Mouse (Mus musculus): ENCODE data around the gene Pip5k1b.

Pip5k1b gene

DNA sequence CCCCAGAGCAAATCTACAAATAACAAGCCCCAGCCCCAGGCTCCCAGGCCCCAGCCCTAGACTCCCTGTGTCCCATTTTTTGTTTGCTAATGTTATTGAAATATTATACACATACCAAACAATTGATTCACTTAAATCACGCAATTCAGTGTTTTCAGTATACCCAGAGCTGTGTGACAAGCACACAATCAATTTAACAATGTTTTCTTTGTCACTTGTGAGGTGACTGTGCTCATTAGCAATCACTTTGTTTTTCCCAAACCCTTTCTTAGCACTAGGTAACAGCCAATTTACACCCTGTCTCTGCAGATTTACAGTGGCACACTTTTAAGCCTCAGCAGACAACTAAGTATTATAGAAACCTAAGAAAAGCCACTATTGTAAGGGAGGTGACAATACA, 228.7 kb downstream of the Pip5k1b start:
- in situ Hi-C loops (cut with MboI; ENCODE audit: low pct_unique_long_range_greater_than_20kb in 1 of 2, low sequenced_read_pairs in 2 of 2, unreplicated experiment in 1 of 2): no loop called here

DNA sequence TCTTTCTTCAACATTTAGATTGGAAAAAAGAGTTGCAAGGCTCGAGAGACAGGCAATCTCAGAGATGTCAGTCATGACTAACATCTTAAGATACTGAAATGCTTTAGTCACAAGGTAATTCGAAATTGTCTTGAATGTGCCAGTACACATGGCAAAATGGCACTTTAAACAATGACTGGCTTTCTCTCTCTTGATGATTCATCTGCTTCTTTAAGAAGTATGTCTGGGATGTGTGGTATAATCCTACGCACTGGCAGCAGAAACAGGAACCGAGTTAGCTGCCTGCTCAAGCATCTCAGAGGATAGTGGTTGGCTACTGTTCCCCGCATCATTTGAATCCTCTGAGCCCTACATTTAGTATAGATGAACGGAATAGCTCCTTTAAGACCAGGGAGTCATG, 230.0 kb downstream of the Pip5k1b start:
- in situ Hi-C loops (cut with MboI; ENCODE audit: low pct_unique_long_range_greater_than_20kb in 1 of 2, low sequenced_read_pairs in 2 of 2, unreplicated experiment in 1 of 2): no loop called here

- in situ Hi-C loops (cut with MboI; ENCODE audit: low pct_unique_long_range_greater_than_20kb in 1 of 2, low sequenced_read_pairs in 2 of 2, unreplicated experiment in 1 of 2): loop anchor here in 1 of 2 experiments (25.0 kb wide), 1 partner anchor 538 kb away; the partner anchor contains the start of gene Pgm5
Observed at GRCm38 (mm10) chr19:24323841-24324613, 231.6 kb downstream of the Pip5k1b start.

- in situ Hi-C loops (cut with MboI; ENCODE audit: low pct_unique_long_range_greater_than_20kb in 1 of 2, low sequenced_read_pairs in 2 of 2, unreplicated experiment in 1 of 2): loop anchor here in 1 of 2 experiments (25.0 kb wide), 1 partner anchor 540 kb away; the partner anchor contains the start of gene Pgm5
Observed at GRCm38 (mm10) chr19:24321900-24322311, 233.8 kb downstream of the Pip5k1b start.

DNA sequence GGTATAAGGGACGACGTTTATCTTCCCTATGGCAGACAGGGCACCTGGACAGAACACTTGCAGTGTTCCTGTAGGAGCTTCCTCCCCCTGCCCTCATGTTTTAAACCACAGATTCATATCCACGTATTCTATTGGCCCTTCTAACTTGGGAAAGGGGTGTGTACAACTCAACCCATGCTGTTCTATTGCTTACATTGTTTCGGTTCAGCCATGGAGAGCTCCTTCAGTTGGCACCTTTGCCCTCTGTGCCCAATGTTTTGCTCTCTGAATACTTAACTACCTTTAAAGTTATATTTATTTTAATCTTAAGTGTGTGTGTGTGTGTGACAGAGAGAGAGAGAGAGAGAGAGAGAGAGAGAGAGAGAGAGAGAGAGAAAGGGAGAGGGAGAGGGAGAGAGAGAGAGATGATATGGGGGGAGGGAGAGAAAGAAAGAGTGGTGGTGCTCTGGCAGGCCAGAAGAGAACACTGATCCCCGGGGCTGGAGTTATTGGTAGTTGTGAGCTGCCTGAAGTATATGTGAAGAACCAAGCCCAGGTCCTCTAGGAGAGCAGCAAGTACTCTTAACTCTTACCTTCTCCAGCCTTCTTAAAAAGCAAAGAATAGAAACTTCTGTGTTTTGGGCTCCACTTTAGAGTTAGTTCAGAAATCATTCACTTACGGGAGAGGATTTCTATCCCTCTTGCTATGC, 234.3 kb downstream of the Pip5k1b start:
- in situ Hi-C loops (cut with MboI; ENCODE audit: low pct_unique_long_range_greater_than_20kb in 1 of 2, low sequenced_read_pairs in 2 of 2, unreplicated experiment in 1 of 2): loop anchor here in 1 of 2 experiments (25.0 kb wide), 1 partner anchor 541 kb away; the partner anchor contains the start of gene Pgm5

DNA sequence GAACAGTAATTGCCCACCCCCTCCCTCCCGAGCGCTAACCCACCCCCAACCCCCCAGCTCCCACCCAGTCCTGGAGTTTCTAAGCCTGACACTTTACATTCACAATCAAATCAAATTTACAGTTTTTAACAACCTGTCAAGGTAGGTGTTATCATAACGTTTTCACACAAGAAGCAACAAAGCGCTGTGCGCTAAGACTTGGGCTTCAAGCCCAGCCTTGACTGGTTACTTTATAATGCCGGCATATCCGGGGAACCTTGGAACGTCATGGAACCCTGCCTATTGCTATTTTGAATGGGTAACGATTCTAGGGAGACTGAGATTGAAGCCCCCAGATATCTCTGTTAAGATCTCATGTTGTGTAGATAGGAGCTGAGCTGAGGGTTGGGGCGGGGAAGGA, 237.5 kb downstream of the Pip5k1b start:
- in situ Hi-C loops (cut with MboI; ENCODE audit: low pct_unique_long_range_greater_than_20kb in 1 of 2, low sequenced_read_pairs in 2 of 2, unreplicated experiment in 1 of 2): loop anchor here in 1 of 2 experiments (25.0 kb wide), 1 partner anchor 544 kb away; the partner anchor contains the start of gene Pgm5

- in situ Hi-C loops (cut with MboI; ENCODE audit: low pct_unique_long_range_greater_than_20kb in 1 of 2, low sequenced_read_pairs in 2 of 2, unreplicated experiment in 1 of 2): loop anchor here in 1 of 2 experiments (25.0 kb wide), 1 partner anchor 545 kb away; the partner anchor contains the start of gene Pgm5
Observed at GRCm38 (mm10) chr19:24317731-24318130, 237.9 kb downstream of the Pip5k1b start.

- in situ Hi-C loops (cut with MboI; ENCODE audit: low pct_unique_long_range_greater_than_20kb in 1 of 2, low sequenced_read_pairs in 2 of 2, unreplicated experiment in 1 of 2): loop anchor here in 1 of 2 experiments (25.0 kb wide), 1 partner anchor 545 kb away; the partner anchor contains the start of gene Pgm5
Observed at GRCm38 (mm10) chr19:24317038-24317591, 238.6 kb downstream of the Pip5k1b start.

DNA sequence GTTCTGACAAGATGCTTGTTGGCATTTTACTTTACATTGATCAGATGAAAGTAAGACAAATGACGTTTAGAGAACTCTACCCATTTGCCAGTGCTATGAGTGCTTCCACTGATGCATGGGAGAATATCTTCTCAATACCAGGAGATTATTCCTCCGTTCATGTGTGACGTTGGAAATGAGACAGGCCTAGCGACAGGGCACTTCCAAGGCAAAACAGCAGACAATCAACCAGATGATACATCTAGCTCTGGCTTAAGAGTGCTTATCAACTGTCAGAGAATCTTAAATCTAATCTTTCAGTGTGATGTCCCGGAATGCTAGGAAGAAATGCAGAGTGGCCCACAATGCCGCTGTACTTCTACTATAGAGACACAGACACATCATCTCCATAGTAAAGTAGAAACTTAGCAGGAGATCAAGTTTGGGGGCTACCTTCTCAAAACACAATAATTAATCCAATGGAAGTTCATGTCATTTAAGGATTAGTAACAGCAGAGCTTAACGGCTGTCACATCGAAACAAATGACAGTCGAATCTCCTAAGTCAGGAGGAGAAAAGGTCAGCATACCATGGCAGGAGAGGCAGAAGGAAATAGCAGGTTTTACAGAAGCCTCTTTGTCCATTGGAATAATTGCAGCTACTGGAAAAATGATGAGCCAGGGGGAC, 239.5 kb downstream of the Pip5k1b start:
- in situ Hi-C loops (cut with MboI; ENCODE audit: low pct_unique_long_range_greater_than_20kb in 1 of 2, low sequenced_read_pairs in 2 of 2, unreplicated experiment in 1 of 2): loop anchor here in 1 of 2 experiments (25.0 kb wide), 1 partner anchor 546 kb away; the partner anchor contains the start of gene Pgm5

DNA sequence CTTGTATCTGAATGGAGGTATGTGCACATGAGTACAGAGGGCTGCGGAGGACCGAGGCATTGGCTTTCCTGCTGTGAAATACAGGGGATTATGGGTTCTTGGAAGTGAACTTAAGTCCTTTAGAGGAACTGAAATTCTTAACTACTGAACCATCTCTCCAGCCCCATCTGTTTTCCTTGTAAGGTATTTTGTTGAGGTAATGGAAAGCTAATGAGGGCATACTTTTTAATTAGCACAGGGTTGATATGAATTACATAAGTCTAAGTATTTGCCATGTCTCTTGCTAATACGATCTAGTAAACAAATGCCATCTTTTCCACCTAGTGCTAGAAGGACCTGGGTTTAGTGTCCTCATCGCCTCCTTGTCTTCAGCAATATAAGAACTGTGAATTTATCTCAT, 240.4 kb downstream of the Pip5k1b start:
- in situ Hi-C loops (cut with MboI; ENCODE audit: low pct_unique_long_range_greater_than_20kb in 1 of 2, low sequenced_read_pairs in 2 of 2, unreplicated experiment in 1 of 2): loop anchor here in 1 of 2 experiments (25.0 kb wide), 1 partner anchor 547 kb away; the partner anchor contains the start of gene Pgm5

DNA sequence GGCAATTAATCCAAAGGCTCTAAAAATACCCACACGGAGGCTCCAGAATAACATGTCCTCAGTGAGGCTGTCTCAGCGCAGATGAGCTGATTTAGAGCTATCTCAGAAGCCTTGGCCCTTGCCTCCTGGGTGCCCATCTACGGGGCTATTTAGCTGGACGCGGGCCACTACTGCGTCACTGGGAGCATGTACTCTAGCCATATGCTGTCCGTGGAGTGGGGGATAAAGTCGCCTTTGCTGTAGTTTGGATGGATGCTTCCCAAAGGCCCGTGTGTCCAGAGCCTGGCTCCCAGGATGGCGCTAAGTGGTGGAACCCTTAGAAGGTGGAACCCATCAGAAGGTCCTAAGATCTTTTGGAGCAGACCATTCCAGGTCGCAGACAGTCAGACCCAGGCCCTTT, 241.0 kb downstream of the Pip5k1b start:
- in situ Hi-C loops (cut with MboI; ENCODE audit: low pct_unique_long_range_greater_than_20kb in 1 of 2, low sequenced_read_pairs in 2 of 2, unreplicated experiment in 1 of 2): loop anchor here in 1 of 2 experiments (25.0 kb wide), 1 partner anchor 548 kb away; the partner anchor contains the start of gene Pgm5

DNA sequence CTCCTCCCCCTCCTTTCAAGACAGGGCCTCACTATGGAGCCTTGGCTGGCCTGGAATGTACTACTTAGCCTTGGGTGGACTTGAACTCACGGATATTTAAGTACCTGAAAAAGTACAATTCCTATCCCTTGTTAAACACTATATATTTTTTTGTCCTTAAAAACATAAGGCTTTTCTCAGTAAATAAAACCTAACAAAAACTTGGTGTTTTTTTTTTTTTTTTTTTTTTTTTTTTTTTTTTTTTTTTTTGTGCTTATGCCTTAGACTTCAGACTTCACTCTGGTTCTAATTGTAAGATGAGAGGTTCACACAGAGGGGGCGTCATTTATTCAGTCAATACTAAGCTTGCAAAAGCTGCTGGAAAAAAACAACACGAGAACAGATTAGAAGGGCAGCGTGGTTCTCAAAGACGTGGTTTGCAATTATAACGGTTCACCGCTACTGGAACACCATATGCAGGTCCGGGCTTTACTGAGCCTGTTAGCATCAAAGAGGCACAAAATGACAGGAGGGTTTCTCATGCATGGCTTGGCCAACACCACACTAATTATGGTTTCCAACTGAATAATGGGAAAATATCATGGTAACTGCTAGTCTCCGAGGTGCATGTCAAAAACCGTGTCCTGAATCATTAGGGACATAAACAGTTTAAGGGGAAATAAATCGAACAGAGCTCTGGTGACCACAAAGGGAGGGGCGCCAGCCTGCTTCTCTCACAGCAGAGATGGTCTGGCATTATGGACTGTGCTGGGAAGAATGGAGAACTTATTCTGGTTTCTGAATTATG, 242.9 kb downstream of the Pip5k1b start:
- in situ Hi-C loops (cut with MboI; ENCODE audit: low pct_unique_long_range_greater_than_20kb in 1 of 2, low sequenced_read_pairs in 2 of 2, unreplicated experiment in 1 of 2): loop anchor here in 1 of 2 experiments (25.0 kb wide), 1 partner anchor 550 kb away; the partner anchor contains the start of gene Pgm5

DNA sequence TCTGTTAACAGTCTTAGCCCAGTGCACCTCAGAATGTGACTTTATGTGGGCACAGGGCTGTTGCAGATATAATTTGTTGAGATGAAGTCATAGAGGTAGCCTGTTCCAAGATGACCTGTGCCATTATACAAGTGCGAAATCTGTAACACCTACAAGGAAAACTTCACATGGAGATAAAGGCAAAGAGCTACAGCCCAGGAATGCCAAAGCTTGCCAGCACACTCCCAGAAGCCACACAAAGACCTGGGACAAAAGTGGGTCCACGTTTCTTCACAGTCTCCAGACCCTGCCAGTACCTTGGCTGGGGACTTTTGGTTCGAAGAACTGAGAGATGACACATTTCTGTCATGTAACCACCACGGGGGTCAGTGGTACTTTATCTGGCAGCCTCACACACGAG, 243.6 kb downstream of the Pip5k1b start:
- in situ Hi-C loops (cut with MboI; ENCODE audit: low pct_unique_long_range_greater_than_20kb in 1 of 2, low sequenced_read_pairs in 2 of 2, unreplicated experiment in 1 of 2): loop anchor here in 1 of 2 experiments (25.0 kb wide), 1 partner anchor 550 kb away; the partner anchor contains the start of gene Pgm5

DNA sequence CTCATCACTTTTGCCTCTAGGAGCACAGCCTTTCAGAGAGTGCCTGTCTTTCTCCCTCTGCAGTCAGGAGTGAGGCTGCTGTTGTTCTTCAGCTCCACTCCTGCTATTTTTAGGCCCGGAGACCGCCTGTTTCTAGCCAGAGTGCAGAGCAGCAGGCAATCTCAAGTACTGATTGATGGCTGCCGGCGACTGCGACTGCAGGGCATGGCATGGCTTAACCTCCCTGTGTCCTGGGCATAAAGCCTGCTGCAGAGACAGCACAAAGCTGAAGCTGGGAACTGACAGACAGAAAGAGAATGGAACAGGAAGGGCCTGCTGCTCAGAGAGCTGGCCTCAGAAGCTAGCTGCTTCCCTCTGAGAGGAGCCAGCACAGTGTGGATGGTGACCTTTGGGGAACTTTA, 247.4 kb downstream of the Pip5k1b start:
- in situ Hi-C loops (cut with MboI; ENCODE audit: low pct_unique_long_range_greater_than_20kb in 1 of 2, low sequenced_read_pairs in 2 of 2, unreplicated experiment in 1 of 2): loop anchor here in 1 of 2 experiments (25.0 kb wide), 1 partner anchor 554 kb away; the partner anchor contains the start of gene Pgm5

GRCm38 (mm10) chr19:24307271-24308221, 248.1 kb downstream of the Pip5k1b start:
- in situ Hi-C loops (cut with MboI; ENCODE audit: low pct_unique_long_range_greater_than_20kb in 1 of 2, low sequenced_read_pairs in 2 of 2, unreplicated experiment in 1 of 2): loop anchor here in 1 of 2 experiments (25.0 kb wide), 1 partner anchor 555 kb away; the partner anchor contains the start of gene Pgm5

- in situ Hi-C loops (cut with MboI; ENCODE audit: low pct_unique_long_range_greater_than_20kb in 1 of 2, low sequenced_read_pairs in 2 of 2, unreplicated experiment in 1 of 2): loop anchor here in 1 of 2 experiments (25.0 kb wide), 1 partner anchor 556 kb away; the partner anchor contains the start of gene Pgm5
Observed at GRCm38 (mm10) chr19:24306351-24306750, 249.3 kb downstream of the Pip5k1b start.
